Mouse (Mus musculus): ENCODE data around the gene Fbxl13.

The Fbxl13 gene

DNA sequence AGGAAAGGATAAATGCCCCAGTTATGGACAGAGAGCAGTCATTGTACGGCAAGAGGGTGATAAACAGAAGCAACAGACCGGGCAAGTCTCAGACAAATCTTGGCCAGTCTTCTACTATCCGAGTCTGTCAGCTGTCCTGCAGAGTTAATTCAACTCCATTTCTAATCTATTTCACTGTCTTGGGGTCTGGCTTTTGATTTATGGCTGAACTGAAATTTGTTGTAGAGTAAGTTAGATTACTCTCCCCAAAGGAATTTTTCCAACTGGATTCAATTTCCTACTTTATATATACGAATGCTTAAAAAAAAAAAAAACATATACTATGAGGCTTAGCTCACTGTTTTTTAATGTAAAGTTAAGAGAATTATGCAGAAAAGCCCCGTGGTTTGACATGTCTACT, 158.6 kb downstream of the Fbxl13 start:
- DNase-seq (ENCODE audit: low read depth, low spot score) = no peak

DNA sequence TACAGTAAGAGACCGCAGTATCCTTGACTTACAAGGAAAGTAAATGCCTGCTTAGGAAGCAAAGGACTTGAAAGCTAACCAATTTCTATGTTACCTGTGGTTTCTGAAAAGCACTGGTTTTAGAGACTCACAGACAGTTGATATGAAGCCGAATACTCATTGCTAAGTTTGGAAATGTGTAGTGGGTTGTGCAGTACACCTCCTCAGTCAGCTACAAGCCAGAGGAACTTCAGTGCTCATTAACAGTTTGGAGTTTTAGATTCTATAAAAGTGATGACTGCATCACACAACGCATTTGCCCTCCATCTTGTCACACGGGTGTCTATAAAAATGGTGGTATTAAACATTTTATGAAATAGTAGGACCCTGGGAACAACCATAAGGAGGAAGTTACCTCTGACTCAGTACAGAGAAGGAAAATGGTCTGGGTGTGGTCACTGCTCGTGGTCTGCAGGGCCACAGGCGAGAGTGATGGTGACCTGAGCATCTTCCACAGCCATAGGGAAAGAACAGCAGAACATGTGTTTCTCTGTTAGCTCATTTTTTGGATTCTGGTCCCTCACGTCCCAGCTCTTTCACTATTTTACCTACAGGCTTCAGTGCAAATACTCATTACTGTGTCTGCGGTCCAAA, 160.1 kb downstream of the Fbxl13 start:
- no peak for DNase-seq (ENCODE audit: low read depth, low spot score)

DNA sequence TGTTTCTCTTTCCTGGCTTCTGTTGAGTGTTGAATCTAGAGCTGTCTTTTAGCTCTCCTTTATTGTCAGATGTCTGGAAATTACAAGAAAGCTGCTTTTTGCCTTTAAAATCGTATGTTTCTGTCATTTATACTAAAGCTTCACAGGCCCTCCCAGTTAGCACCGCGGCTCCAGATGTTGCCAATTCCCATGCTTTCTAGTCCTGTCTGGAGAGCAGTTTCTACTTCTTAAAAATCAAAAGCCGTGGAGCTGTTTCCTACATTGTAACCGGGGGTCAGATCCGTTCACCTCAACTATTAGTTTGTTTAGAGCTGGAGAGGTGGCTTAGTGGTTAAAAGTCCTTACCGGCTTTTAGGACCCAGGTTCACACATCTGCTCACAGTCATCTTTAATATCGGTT, 162.2 kb downstream of the Fbxl13 start:
- DNase-seq (ENCODE audit: low read depth, low spot score) = no peak

DNA sequence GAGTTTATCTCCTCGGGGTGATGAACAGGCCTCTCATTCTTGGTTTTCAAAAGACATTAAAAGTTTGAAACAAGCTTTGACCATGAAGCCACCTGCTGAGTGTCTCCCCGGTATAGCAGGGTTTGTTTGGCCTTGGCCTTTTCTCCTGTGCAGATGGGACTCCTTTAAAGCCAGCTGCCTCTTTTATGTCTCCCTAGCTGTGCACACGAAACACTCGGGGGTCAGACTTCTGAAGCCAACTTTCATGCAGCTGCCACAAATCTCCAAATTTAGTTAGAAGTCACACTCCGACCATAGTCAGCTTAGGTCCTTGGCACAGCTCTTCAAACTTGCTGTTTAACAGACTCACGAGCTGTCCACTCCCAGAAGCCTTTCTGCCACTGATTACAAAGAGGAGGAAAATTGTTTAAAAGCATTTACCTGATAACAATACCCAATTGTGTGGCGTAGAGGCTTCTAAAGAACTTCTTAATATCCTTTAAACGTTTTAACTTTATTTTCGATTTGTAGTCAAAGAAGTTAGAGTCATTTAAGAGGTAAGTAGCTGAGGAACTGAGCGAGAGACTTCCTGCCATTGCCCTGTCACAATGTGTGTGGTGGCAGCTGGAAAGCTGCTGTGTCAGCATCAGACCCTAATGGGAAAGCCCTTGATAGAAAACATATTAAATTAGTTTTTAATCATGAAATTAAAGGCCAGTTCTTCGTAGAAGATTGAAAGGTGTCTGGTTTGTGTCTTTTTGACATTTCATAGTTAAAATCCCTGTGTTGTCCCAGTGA, 162.8 kb downstream of the Fbxl13 start:
- no peak for DNase-seq (ENCODE audit: low read depth, low spot score)

DNA sequence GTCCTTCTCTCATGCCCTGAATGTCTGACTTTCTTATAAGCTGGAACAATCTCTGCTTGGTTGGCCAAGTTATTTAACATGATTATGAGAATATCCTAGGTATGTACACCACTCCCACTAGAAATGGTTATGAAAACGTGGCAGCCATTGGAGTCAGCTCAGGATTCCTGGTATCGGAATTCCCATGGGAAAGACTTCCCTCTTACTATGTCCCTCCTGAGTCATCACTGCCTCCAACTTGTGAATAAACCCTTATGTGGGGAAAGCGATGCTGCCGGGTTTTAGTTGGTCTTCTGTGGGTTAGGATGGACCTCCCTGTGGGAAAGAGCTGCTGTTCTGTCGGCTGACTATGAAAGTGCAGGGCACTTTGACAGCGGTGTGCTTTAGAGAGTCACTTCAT, 163.9 kb downstream of the Fbxl13 start:
- DNase-seq (ENCODE audit: low read depth, low spot score) = no peak

DNA sequence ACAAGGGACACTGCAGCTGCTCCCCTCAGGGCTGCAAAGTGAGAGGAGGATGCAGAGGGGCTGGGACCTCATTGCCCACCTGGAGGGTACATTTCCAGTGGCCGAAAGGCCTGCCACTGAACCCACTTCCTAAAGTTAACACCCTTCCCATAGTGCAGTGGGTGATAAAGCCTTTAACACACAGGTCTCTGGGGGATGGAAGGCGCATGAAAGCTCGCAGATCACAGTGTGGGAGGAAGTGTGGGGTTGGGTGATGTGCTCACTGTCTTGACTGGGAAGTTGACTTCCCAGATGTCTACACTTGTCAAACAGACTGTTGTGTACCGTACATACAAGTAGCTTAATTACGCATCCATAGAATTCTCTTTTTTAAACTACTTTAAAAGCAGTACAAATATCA, 165.7 kb downstream of the Fbxl13 start:
- no peak for DNase-seq (ENCODE audit: low read depth, low spot score)

DNA sequence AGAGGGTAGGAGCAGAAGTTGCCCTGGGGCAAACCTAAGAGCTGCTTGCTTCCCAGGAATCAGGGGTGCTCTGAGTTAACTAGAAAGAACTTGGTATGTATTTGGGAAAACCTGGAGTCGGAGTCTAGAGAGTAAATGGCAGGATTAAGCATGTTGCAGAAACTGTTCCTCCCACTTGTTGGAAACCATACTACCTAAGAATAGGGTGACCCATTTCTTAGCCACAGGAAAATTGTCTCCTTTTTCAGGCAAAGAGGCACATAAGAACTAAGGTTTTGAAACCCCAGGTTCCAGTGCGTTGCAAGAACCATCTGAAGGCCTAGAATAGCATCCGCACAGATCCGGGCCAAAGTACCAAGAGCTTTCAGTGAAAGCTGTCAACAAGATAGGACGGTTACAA, 167.0 kb downstream of the Fbxl13 start:
- DNase-seq (ENCODE audit: low read depth, low spot score) = no peak

DNA sequence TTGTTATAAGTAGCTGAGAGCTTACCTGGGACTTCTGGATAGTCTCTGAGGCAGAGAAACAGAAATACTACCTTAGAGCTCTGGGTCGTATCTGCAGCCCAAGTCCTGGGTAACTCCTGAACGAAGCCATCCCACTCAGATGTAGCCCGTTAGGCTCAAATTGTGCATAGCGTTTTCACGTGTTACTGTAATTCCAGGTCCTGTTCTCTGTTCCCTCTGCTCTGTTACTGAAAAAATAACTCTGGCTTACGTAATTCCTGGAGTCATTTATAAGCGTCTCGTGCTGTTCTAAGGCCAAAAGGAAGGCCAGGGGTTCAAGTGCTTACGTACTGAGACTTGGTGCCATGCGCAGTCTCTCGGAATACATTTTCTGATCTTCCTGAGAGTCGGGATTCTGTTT, 177.3 kb downstream of the Fbxl13 start:
- DNase-seq (ENCODE audit: low read depth, low spot score) = no peak

DNA sequence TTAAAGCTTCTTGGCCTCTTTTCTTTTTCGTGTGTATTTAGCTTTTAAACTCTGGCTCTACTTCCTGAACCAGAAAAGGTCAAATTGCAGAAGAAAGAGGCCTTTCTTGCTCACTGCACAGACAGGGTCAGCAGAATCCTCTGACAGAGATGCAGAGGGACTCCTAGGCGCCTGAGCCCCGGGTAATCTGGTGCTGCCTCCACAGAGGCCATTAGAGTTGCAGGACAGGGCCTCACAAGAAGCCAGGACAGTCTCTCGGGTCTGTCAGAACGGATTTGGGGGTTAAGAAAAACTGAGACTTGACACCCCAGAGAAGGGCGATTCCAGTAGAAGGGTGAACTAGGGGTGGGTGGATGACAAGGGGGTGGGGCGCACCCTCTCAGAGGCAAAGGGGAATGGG, 178.0 kb downstream of the Fbxl13 start:
- DNase-seq (ENCODE audit: low read depth, low spot score) = no peak

DNA sequence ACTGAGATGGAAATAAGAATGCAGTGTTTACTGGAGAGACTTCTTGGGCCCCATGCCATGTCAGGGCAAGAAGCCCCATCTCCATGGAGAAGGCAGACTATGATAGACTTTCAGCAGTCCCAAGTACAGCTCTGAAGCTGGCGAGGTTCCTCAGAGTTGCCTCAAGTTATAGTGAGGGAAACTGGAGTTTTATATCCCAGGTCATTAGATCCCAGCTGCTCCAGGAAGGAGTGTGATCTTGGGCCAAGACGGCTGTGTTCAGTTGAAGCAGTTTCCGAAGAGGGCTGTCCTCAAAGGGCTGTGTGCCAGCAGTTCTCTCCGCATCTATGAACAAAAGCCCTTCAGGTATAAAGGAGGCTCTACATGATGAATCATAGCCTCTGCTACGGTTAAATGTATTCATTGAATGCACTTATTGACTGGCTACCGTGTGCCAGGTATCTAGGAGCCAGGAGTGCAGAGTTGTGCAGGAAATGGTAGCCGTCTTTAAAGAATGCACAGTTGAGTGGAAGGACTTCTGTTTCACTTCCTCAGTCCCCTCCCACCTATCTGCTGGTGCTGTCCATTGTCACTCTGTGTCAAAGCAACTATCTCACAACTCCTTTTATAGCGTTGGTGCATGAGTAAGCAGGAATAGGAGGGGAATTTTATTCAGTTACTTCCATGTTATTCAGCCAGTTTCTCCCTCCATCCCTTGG, 204.5 kb downstream of the Fbxl13 start:
- DNase-seq (ENCODE audit: low read depth, low spot score) = no peak

DNA sequence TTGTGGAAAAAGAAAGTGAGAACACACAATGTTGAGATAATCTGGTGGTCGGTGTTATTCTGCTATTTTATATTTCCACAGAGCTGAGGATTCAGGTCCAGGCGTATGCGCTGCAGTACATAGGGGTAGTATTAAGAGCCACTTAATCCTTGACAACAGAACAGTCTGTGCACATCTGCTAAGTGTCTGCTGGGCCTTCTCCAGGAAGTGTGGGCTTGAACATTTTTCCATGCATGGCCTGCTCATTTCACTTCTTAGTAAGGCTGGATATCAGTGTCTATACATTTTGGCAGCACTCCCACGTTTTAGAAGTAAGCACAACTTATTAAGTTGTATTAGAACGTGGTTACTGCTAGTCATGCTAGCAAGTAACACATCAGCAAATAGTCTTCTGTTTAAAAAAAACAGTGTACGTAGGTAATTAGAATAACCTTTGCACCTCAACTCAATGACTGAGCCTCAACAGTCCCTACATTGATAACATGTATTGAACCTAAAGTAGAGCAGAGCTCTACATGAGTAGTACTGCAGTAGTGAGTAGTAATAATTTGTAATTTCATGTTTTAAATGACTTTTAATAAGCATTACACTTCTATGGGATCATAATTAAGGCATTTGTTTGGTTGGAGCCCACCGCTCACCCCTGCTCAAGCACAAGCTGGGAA, 205.9 kb downstream of the Fbxl13 start:
- no peak for DNase-seq (ENCODE audit: low read depth, low spot score)

DNA sequence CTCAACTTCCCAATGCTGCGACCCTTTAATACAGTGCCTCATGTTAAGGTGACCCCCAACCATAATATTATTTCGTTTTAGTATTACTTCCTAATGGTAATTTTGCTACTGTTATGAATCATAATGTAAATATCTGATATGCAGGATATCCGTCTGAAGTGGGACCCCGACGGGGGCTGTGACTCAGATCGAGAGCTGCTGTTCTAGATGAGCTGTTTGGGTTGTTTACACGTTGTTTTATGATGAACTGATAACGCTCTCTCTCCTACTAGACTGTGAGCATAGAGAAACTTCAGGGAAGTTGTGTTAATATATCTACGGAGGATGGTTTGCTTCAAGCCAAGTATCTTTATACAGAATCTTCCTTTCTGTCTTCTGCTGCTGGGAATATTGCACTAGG, 207.0 kb downstream of the Fbxl13 start:
- DNase-seq (ENCODE audit: low read depth, low spot score) = no peak

DNA sequence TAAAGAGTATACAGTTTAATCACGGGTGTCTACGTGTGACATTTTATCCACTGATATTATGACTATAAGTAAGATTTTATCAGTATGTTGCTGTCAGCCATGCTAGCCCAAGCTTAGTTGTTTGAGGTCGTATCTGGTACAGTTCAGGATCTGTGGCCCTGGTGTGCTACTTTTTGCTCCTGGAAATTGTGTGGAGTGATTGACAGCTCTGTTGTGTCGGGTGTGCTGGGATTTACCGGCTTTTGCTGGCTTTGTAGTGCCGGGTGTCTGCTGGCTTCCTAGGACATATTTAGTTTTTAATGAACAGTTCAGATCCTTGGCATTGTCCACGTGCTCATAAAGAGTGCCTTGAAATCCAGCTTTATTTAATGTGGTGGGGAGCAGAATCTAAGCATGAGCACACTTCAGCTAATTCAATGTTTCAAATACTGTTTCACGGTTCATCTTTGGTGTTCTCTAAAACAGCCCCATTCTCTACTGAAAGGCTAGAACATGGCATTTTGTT, 208.9 kb downstream of the Fbxl13 start:
- no peak for DNase-seq (ENCODE audit: low read depth, low spot score)

DNA sequence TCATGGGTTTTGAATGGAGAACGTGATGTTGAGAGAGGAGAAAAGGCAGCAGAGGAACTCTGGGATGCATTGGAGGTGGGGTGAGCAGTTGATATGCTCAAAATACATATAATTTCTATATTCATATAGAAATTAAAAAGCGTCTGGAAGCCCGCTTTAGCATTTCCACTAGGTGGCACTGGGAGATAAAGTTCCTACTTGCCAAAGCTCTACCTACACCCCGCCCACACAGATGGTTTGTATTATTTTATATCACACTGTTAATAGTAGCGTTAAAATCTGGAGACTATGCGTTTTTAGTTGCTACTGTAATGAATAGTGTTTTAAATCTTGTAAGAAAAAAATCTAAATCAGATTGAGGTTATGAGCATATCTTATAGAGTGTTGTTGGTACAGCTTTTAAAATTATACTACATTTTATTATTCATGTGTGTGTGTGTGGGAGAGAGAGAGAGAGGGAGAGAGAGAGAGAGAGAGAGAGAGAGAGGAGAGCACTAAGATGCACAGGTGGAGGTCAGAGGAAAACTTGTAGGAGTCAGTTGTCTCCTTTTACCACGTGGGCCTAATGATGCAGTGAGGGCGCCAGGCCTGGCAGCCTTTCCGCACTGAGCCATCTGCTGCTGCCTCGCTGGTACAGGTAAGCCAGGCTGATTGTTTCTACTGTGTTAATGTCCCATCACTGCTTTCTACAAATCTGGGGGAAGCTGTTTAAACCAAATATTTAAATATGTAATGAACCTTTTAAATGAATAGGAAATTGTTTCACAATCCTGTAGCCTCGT, 211.1 kb downstream of the Fbxl13 start:
- DNase-seq (ENCODE audit: low read depth, low spot score) = peak; percentile 9
